Mouse (Mus musculus) heart, embryonic 10.5 days (tissue): ENCODE measurements at regions not wholly inside any gene's neighbourhood (a gene's known extent, or its start where the extent isn't known, plus 50 kb on each side); places are given as distances from the start of the nearest gene placed in this dataset.

ENCODE experiments used
- DNase-seq: peaks from one replicate; pipeline ENCODE4 v3.0.0-alpha.2; 2017; ENCODE audit warnings: low spot score
- H3K27ac ChIP-seq: fragments of 300-500 bp; sonication (generic); 2 replicates; pipeline ENCODE4 v1.5.1; 2016; ENCODE audit warnings: mild to moderate bottlenecking
- H3K27me3 ChIP-seq: fragments of 300-500 bp; sonication (generic); 2 replicates; pipeline ENCODE4 v1.6.1; 2016; ENCODE audit warnings: mild to moderate bottlenecking; ENCODE audit not compliant: poor library complexity, insufficient read depth, severe bottlenecking
- H3K36me3 ChIP-seq: fragments of 300-500 bp; sonication (generic); 2 replicates; pipeline ENCODE4 v1.6.1; 2016; ENCODE audit warnings: mild to moderate bottlenecking, moderate library complexity
- H3K4me1 ChIP-seq: fragments of 300-500 bp; sonication (generic); 2 replicates; pipeline ENCODE4 v1.6.1; 2016; ENCODE audit warnings: mild to moderate bottlenecking
- H3K4me3 ChIP-seq: fragments of 300-500 bp; sonication (generic); 2 replicates; pipeline ENCODE4 v1.5.1; 2016; ENCODE audit warnings: mild to moderate bottlenecking, moderate library complexity
- H3K9me3 ChIP-seq: fragments of 300-500 bp; sonication (generic); 2 replicates; pipeline ENCODE4 v1.6.1; 2016; ENCODE audit warnings: mild to moderate bottlenecking, moderate library complexity
- WGBS: fragments of 180-500 bp; shearing (Covaris S2); methylation state at CpG from one replicate; pipeline ENCODE4 v1.1.7; 2016; 5-methylcytosine and 5-hydroxymethylcytosine counted together

GRCm38 (mm10) chr2:27812946-27813345, 73.3 kb upstream of the Col5a1 start:
- DNase-seq: no peak
- Histone ChIP-seq H3K36me3 (no peaks in the 10 kb centered on the region), H3K4me1 (peaks cover 31% of the 10 kb centered on the region), H3K4me3 (no peak overlapping the region), H3K27me3 (no peaks in the 10 kb centered on the region), H3K9me3 (no peaks in the 10 kb centered on the region), H3K27ac (peak overlapping the region; percentile 6)
- WGBS: 38% methylated on average over 3 of the region's 3 CpGs

GRCm38 (mm10) chr2:27813370-27813769, 72.9 kb upstream of the Col5a1 start:
- 19% methylated on average over 6 of the region's 6 CpGs for WGBS

GRCm38 (mm10) chr2:27818656-27819055, 67.6 kb upstream of the Col5a1 start:
- no peak for DNase-seq
- 52% methylated on average over 4 of the region's 4 CpGs for WGBS
- H3K9me3 ChIP-seq: no peaks in the 10 kb centered on the region
- H3K36me3 ChIP-seq: no peaks in the 10 kb centered on the region
- peak overlapping the region; percentile 57 for H3K27ac ChIP-seq
- no peak overlapping the region for H3K4me3 ChIP-seq
- no peaks in the 10 kb centered on the region for H3K27me3 ChIP-seq
- peaks cover 20% of the 10 kb centered on the region; the same call in 1 of the 2 replicates for H3K4me1 ChIP-seq

More at GRCm38 (mm10) chr2:27813370-27813769, 72.9 kb upstream of the Col5a1 start:
- H3K4me1 ChIP-seq: peaks cover 35% of the 10 kb centered on the region
- no peaks in the 10 kb centered on the region for H3K9me3 ChIP-seq
- H3K27ac ChIP-seq: peak overlapping the region; percentile 6
- DNase-seq: no peak
- no peaks in the 10 kb centered on the region for H3K36me3 ChIP-seq
- no peaks in the 10 kb centered on the region for H3K27me3 ChIP-seq
- H3K4me3 ChIP-seq: no peak overlapping the region

- peak overlapping the region; percentile 59 for H3K27ac ChIP-seq
- H3K9me3 ChIP-seq: no peaks in the 10 kb centered on the region
- peaks cover 34% of the 10 kb centered on the region for H3K4me1 ChIP-seq
- 77% methylated on average over 2 of the region's 2 CpGs for WGBS
- H3K4me3 ChIP-seq: no peak overlapping the region
- no peaks in the 10 kb centered on the region for H3K36me3 ChIP-seq
- DNase-seq: no peak
- H3K27me3 ChIP-seq: no peaks in the 10 kb centered on the region
These were observed 59.4 kb upstream of the Col5a1 start for GRCm38 (mm10) chr2:27826826-27827225.

GRCm38 (mm10) chr2:27827582-27827981, 58.6 kb upstream of the Col5a1 start:
- no peak for DNase-seq
- peak overlapping the region; percentile 59; the same call in 1 of the 2 replicates for H3K27ac ChIP-seq
- no peaks in the 10 kb centered on the region for H3K27me3 ChIP-seq
- H3K4me1 ChIP-seq: peaks cover 34% of the 10 kb centered on the region
- no peaks in the 10 kb centered on the region for H3K36me3 ChIP-seq
- no peaks in the 10 kb centered on the region for H3K9me3 ChIP-seq
- 74% methylated on average over 5 of the region's 5 CpGs for WGBS
- H3K4me3 ChIP-seq: no peak overlapping the region

- no peak for DNase-seq
- no peak overlapping the region for H3K4me3 ChIP-seq
- H3K27ac ChIP-seq: peak overlapping the region; percentile 59; the same call in 1 of the 2 replicates
- H3K27me3 ChIP-seq: no peaks in the 10 kb centered on the region
- H3K36me3 ChIP-seq: no peaks in the 10 kb centered on the region
- no peaks in the 10 kb centered on the region for H3K9me3 ChIP-seq
- 73% methylated on average over 6 of the region's 6 CpGs for WGBS
- H3K4me1 ChIP-seq: peaks cover 34% of the 10 kb centered on the region
These were observed 58.0 kb upstream of the Col5a1 start for GRCm38 (mm10) chr2:27828237-27828636.

GRCm38 (mm10) chr2:27829551-27829950, 56.7 kb upstream of the Col5a1 start:
- WGBS: 50% methylated on average over 5 of the region's 5 CpGs
- H3K27ac ChIP-seq: 0 out of 2 replicates have a peak overlapping the region, but pooled peaks have one; percentile 11
- peaks cover 42% of the 10 kb centered on the region for H3K4me1 ChIP-seq
- H3K36me3 ChIP-seq: no peaks in the 10 kb centered on the region
- no peaks in the 10 kb centered on the region for H3K27me3 ChIP-seq
- no peak overlapping the region for H3K4me3 ChIP-seq
- DNase-seq: no peak
- no peaks in the 10 kb centered on the region for H3K9me3 ChIP-seq

GRCm38 (mm10) chr2:27834971-27835370, 51.3 kb upstream of the Col5a1 start:
- H3K27ac ChIP-seq: 0 out of 2 replicates have a peak overlapping the region, but pooled peaks have one; percentile 83

GRCm38 (mm10) chr2:27835758-27836460, 50.3 kb upstream of the Col5a1 start:
- Histone ChIP-seq H3K27me3 (peaks cover 3% of the 10 kb centered on the region; the same call in 1 of the 2 replicates), H3K27ac (peak overlapping the region; percentile 83), H3K9me3 (no peaks in the 10 kb centered on the region), H3K36me3 (no peaks in the 10 kb centered on the region), H3K4me1 (peaks cover 37% of the 10 kb centered on the region), H3K4me3 (no peak overlapping the region)
- WGBS: 32% methylated on average over 10 of the region's 10 CpGs
- peak; percentile 93 for DNase-seq

More at GRCm38 (mm10) chr2:27834971-27835370, 51.3 kb upstream of the Col5a1 start:
- no peak for DNase-seq
- Histone ChIP-seq H3K4me3 (no peak overlapping the region), H3K36me3 (no peaks in the 10 kb centered on the region), H3K4me1 (peaks cover 32% of the 10 kb centered on the region), H3K27me3 (peaks cover 3% of the 10 kb centered on the region; the same call in 1 of the 2 replicates), H3K9me3 (no peaks in the 10 kb centered on the region)
- WGBS: 83% methylated on average over 4 of the region's 4 CpGs
